Mouse (Mus musculus) kidney, adult 18-20 months (tissue): Measurements from ENCODE around the gene Drosha.
"Not testable (repeated sequence)": the region's sequence is repeated elsewhere in the genome, so short reads cannot be mapped to it uniquely, and the experiment has no call there.

Source experiments
- DNase-seq: peaks from one replicate; pipeline ENCODE4 v3.0.0; 2021

Drosha gene

DNA sequence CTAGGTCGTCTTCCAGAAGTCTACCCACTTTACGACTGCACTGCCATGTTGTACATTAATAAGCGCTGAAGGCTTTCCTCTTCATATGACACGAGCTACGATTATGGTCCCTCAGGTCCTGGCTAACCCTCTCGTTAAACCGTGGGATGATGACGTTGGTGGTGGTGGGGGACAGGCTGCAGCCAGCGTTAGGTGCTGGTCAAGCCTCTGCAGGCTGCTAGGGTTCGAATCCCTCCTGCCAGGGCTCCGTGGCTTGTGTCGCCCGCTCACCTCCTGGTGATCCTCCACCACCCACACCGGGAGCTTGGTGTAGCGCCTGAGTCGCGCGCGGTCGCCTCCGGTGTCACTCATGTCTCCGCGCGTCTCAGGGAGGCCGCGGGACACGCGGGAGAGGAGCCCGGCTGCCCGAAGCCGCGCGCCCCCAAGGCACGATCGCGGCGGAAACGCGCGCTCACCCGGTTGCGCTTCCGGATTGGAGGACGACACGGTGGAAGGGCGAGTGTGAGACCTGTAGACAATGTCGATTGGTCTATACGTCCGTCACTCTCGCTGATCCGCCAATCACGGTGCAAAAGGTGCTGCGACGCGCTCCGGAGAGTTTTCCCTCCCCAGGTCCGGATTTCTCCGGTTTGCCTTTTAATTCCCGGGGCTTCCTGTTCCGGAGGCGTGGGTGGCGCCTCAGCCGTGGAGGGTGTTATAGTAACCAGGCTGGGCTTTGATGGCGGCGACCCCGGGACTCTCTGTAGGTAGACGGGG, at the start of gene Drosha, which contains the start of gene 6030458C11Rik:
Drosha (plus strand) TSS at position 619 of the 756 bp plus-strand sequence.
6030458C11Rik (minus strand) TSS at position 453 of the 756 bp plus-strand sequence.
- peak; percentile 99 for DNase-seq

DNA sequence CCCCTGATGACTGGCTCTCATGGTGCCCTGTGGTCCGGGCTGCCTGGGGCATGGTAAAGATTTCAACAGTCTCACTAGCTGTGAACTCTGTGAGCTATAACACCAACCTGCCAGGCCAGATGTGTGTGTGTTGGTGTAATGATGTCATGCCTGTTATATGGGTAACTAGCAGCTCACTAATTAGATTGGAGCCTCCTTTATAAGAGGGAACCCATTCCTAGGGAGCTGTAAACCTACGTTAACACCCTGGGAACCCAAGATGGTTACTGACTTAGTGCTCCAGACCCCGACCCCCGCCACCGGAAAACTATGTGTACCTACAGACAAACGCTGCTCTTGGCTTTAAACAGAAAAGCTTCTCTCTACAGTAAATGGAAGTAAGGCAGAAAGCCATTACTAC, 43.3 kb upstream of the Drosha start:
- no peak for DNase-seq

DNA sequence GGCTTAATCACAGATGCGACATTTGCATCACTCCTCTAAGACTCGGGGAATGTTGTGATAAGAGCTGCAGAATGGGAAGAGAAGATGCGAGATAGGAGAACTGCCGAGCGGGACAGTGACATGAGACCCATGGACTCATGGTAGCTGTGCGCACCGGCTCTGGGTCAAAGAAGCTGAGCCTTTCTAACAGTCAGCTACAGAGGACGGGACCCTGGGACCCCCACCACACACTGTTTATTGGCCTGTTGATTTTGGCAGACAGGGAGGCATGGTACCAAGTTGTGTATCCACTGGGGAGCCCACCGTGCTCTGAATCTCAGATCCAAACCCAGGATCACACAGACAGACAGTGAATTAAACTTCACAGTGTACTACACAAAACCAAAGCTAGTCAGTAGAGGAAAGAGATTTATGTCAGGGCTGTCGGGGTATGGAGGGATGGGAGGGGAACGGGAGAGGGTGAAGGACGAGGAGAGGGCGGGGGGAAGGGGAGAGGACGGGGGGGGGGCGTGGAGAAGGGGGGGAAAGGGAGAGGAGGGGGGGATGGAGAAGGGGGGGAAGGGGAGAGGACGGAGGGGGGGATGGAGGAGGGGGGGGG, 42.8 kb upstream of the Drosha start:
- DNase-seq, result no peak

DNA sequence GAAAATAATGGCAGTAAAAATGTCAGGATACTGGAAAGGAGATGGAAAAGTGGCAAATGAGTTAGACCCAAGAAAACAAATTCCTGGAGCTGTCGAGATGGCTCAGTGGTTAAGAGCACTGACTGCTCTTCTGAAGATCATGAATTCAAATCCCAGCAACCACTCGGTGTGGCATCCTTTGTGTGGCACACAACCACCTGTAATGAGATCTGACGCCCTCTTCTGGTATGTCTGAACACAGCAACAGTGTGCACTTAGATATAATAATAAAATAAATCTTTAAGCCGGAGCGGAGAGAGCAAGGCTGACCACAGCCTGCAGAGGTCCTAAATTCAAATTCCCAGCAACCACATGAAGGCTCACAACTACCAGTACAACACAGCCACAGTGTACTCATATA, 36.1 kb upstream of the Drosha start:
- no peak for DNase-seq

DNA sequence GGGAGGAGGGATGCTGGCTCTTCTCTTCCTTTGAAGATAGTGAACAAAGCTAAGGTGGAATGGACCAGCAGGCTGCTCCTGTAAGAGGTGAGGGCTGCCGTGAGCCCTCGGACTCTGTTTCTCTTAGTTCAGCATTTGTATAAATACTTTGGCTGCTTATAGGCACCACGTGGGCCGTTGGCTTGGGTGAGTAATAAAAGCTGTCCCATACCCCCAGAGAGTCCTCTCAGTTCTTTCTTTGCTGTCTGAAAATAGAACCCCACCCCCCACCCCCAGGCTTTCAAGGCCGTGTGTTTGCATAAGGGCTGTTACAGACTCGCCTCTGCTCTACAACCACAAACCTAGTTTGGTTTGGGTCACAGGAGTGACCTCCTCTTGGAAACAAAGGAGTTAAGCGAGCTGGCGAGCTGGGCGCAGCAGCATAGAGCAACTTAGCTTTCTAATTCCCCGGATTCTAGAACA, 35.2 kb upstream of the Drosha start:
- DNase-seq, result no peak

DNA sequence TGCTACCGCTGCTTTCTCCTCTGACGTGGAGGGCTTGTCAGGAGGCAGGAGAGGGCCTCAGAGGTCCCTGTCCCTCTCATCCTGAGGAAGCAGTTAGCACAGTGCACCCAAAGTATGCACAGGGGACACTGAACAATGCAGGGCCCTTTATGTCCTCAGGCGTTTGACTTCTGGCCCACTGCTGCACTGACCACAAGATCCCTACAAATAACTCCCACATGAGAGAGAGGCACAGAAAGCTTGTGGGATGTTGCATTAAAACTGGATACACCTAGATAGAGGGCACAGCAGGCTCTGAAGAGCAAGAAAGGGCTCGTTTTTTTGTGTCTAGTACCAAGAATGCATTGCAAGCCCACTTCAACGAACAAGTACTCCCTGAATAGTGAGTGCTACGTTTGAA, 30.3 kb upstream of the Drosha start:
- no peak for DNase-seq

DNA sequence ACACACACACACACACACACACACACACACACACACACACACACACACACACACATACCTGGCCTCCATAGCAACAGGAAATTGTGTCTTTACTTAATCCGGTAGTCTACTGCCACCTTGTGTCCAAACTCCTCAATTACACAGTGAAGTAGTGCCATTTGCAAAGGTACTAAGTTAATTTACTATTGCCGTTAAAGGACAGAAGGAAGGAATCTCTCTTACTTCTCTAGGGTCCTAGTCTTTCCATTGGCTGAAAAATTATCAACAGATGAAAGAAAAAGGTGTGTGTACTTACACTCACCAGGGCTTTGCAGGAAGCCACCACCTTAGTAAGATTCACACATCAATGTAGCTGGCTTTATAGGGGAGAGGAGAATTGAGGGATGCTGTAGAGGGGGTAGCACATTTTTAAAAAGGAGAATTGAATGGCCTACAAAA, 29.1 kb upstream of the Drosha start:
- DNase-seq, result peak; percentile 36

DNA sequence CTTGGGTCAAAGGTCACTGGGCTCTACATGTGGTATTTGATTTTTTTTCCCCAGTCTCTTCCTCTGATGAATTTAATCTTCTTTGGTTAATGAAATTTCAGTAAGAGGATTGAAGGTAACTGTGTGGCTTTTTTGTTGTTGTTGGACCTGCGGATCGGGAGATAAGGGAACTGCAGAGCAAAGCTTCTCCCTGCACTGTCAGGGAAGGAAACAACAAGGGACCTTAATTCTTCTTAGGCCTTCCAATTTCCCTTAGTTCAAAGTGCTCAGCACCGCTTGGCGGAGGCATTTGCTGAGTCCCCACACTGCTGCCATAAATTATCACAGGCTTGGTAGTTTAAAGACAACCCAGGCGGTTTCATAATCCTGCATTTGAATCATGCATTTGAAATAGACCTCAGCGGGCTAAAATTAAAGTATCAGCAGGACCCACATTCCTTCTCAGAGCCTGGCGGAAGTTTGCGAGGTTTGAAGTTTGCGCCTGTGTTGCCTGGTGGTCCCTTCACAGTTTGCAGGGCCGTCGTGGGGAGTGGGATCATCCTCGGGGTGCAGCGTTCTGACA, 28.6 kb upstream of the Drosha start:
- DNase-seq, result no peak

DNA sequence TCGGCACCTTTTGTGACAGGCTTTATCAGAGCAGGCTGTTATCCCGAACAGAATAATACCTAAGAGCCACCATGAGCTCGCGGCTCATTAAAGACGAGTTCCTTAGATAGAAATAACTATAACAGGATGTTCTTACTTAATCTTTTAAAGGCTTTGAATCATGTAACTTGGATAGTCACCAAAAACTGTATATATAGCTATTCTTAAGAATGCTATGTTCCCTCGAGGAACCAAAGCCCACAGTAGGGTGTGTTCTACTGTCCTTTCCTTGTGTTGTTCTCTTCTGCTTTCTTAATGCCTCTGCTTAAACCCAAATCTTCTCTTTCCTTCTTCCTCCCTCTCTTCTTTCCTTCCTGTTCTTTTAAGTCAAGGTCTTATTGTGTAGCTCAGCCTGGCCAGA, 26.6 kb upstream of the Drosha start:
- DNase-seq, result no peak

DNA sequence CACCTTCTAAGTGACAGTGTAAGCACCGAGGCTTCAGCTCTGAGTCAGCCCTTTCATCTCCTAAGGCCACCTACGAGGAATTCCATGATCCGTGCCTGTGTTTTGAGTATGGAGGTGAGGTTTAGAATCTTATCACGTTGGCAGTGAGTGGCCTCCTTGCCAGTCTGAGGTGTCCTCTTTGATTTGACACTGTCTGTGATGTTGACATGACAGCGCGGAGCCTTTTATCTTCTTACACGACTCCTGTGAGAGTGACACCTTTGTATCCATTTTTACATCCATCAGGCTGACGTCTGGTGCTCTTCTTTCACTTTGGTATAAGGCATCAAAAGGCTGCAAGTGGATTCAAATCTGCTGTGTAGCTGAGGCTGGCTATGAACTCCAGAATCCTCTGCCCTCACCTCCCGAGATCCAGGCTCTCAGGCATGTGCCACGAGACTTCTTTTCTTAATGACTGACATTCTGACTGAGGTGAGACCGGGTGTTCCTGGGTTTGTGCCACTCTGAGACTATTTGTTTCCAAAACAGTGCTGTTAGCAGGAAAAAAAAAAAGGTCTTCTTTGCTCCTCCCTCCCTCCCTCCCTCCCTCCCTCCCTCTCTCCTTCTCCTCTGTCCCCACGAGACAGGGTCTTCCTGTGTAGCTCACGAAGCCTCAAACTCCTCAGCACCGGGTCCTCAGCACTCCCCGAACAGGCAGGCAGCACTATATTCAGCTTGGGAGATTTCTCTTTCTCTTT, 24.0 kb upstream of the Drosha start:
- no peak for DNase-seq

DNA sequence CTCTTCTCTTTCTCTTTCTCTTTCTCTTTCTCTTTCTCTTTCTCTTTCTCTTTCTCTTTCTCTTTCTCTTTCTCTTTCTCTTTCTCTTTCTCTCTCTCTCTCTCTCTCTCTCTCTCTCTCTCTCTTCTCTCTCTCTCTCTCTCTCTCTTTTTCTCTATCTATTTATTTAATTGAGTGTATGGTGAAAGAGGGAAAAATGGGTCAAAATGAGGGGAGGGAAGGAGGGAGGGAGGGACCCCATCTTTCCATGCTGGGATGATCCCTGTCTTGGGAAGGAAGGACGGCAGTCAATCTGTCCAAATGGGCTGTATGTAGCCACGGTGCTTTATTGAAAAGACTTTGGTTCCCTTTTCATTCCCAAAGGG, 23.5 kb upstream of the Drosha start:
- not testable (repeated sequence) for DNase-seq

DNA sequence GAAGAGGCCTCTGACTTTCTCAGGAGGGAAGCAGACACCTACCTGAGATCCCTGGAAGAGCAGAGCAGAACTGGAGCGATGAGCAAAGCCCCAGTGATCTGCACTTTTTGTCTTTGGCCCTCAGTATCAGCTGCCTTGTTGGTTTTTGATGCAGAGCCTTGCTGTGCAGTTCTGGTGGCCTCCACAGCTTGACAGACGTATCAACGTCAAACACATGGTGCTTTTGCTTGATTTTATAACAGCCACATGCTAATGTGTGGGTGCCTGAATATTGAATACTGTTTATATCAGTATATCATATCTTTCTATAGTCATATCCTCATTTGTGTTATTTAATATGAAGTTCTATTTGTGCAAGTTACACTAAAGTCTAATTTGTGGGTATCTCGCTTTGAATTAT, 19.5 kb upstream of the Drosha start:
- no peak for DNase-seq

DNA sequence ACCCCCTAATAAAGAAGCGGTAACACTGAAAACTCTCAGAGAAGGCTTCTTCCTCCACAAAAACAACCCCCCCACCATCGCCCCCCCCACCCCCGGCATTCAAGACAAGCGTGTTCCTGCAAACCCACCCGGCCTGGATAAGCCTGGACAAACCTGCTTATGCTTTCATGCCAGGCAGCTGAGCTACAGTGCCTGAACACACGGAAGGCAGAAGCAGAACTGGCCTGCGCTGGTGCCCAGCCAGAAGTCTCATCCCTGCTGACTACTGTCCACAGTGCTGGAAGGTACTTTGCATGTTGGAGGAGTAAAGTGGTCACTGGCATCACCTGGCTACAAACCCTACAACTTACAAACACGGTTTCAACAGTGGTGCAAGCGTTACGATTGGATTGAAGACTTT, 17.5 kb upstream of the Drosha start:
- no peak for DNase-seq

DNA sequence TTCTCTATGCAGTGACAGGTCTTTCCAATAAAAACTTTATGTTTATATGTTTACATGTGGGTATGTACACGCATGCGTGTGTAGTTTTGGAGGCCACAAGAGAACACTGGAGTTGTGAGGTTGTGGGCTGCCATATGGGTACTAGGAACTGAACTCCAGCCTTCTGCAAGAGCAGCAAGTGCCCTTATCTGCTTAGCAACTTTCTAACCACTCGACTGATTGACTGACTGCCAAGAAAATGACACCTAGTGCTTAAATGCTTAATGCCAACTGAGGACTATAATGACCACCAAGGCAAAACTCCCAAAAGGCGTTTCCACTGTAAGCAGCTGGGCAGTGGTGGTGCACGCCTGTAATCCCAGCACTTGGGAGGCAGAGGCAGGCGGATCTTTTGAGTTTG, 15.3 kb upstream of the Drosha start:
- DNase-seq, result no peak

DNA sequence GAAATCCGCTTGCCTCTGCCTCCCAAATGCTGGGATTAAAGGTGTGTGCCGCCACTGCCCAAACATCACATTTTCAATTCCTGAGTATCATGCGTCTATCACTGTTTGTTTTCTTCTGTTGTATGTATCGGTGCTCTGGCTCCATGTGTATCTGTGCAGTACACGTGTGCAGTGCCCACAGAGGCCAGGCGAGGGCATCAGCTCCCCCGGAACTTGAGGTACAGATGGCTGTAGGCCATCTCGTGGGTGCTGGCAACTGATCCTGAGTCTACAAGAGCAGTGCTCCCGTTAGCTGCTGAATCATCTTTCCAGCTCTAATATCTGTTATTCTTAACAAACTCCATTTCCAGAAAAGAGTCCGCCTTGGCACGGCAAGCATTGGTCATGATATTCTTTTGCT, 12.0 kb upstream of the Drosha start:
- DNase-seq, result no peak

DNA sequence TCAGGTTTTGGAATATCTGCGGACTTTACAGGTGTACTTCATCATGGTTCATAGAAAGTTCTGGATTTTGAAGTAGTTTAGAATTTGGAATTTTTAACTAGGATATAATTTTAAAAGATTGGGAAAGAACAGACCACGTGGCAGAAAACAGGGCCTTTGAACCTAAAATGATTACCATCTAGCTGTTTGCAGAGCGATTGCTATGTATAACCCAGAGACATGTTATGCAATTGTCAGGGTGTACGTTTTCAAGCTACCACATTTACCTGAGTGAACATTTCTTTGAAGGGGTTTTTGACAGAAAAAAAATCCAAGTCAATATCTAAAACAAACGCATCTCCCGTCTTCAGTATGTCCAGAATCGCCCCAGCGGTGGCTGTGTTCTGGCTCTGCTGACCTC, 7.0 kb upstream of the Drosha start:
- DNase-seq, result no peak

DNA sequence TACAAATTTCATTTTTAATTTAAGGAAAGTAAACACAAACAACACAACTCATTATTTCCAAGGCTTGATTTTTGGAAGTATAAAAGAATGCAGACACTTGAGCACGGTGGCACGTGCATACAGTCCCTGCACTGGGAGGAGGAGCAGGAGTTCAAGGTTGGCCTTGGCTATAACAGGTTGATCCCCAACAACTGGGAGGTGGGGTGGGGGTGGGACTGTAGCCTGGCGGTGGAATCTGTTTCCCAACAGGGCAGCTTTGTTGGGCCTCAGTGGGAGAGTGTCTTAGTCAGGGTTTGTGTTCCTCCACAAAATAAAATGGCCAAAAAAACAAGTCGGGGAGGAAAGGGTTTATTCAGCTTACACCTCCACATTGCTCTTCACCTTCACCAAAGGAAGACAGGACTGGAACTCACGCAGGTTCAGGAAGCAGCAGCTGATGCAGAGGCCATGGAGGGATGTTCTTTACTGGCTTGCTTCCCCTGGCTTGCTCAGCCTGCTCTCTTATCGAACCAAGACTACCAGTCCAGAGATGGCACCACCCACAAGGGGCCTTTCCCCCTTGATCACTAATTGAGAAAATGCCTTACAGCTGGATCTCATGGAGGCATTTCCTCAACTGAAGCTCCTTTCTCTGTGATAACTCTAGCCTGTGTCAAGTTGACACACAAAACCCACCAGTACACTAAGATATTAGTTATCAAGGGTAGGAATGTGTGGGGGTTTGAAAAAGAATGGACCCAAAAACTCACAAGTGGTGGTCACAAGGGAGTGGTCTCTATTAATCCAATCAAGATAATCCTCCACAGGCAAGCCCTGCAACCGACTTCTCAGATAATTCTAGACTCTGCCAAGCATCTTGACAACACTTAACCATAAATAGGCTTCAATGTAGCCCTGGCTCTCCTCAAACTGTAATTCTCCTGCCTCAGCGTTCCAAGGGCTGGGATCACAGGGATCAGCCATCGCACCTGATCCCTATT, 1.9 kb upstream of the Drosha start:
- DNase-seq, result no peak

DNA sequence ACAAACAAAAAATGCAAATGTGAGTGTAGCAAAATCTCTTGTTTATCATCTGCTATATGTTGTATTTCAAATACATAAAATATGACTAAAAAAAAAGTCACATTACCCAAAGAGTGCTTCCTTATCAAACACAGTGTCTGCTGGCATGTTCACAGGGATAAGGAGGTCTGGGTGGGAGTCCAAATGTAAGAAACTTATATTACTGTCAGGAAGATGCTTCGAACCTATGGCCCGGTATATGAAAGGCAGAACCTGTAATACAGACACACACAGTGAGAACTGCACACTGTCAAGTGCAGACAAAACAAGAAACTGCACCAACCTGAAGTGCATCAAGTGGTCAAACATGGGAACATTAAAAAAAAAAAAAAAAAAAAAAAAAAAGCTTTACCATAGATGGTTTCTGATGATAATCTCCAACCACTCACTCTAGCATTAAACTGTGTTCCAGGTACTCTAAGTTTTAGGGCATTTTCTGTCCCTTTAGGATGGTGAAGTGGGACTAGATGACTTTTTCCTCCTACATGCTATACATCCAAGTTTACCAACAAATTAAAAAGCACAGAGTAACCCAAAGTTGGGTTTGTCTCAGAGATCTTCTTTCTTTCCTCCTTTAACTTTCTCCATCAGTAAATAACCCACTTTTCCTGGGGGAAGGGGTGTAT, 1.0 kb upstream of the Drosha start:
- no peak for DNase-seq

DNA sequence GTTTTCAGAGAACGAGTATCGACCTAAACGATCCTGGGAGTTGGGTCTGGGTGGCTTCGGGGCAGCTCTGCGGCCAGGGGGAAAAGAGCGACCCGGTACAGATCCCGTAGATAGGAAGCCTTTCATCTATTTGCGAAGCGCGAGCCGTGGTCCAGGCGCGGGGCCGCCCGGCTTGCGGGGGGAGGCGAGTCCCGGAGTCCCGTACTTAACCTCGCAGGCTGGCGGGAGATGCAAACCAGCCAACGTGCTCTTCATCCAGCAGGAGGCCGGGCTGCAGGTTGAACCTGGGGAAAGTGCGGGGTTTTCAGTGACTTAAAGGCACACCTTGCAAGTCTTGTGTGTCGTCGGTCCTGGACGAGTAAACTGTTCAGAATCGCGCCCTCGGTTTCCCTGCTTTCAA, 350 bp downstream of the Drosha start:
- DNase-seq, result no peak

DNA sequence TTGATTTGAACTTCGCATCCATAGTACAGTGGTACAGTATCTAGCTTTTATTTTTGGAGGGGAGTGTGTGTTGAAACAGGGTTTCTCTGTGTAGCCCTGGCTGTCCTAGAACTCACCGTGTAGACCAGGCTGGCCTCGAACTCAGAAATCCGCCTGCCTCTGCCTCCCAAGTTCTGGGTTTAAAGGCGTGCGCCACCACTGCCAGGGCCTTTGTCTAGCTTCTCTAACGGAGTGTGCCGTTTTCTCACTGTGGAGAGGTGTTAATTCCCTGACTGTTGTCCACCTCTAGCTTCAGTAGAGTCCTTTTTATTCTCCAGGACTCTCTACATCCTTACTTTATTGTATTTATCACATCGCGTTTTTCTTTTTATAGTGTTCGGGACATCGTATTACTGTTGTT, 793 bp downstream of the Drosha start:
- no peak for DNase-seq

DNA sequence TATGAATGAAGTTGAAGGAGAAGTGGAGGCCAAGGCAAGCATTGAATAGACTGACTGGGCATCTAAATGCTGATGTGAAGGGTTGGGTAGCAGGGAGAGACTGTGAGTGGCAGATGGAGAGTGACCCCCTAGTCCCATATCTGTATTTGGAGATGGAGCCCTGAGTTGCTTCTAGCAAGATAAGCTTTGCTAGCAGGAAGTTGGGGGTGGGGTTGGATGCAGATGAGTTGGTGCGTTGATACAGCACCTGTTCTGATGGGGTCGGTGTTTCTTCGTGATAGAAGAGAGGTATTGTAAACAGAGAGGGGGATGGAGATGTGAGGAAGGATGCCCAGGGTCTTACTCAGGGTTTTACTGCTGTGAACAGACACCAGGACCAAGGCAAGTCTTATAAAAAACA, 5.3 kb downstream of the Drosha start:
- DNase-seq, result no peak

DNA sequence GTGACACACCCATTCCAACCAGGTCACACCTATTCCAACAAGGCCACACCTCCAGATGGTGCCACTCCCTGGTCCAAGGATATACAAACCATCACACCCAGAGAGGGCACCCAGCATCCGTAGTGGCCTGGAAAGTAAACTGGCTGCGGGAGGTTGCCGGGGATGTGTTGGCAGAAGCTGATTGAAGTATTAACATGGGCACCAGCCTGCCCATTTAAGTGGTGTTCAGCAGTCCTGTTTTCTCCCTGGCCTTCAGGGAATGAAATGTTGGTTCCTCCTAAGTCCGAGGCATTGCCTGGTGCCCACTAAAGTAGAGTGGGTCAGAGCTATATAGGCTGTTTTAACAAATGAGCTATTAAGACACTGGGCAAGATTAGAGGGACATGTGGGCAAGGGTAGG, 8.0 kb downstream of the Drosha start:
- DNase-seq, result no peak
